Mouse (Mus musculus): ENCODE results near the gene Tmtc1. TPM values are rescaled to one million over a fixed set of nuclear protein-coding genes. Genes with fewer than 3 reads are reported as not detected.

Gene Tmtc1
- polyA plus RNA-seq, 1 experiment from 2014 or later: 0.93 TPM

GRCm38 (mm10) chr6:148363162-148363561 lies 81.0 kb downstream of the Tmtc1 start:
- Histone ChIP-seq H3K4me3 (ENCODE audit: low read depth, low read length) (no peak overlapping the region), H3K27me3 (ENCODE audit: control insufficient read depth, insufficient read depth, low read length) (no peaks in the 10 kb centered on the region), H3K4me1 (replicated peaks; ENCODE audit: control insufficient read depth, insufficient read depth) (no peaks in the 10 kb centered on the region), H3K36me3 (ENCODE audit: control insufficient read depth, insufficient read depth, low read length) (no peaks in the 10 kb centered on the region), H3K27ac (replicated peaks) (no peak overlapping the region), H3K9ac (ENCODE audit: low read length) (no peak overlapping the region), H3K9me3 (ENCODE audit: control insufficient read depth, low read length) (no peaks in the 10 kb centered on the region), H3K4me2 (replicated peaks; ENCODE audit: low read depth) (no peak overlapping the region)
- TF ChIP-seq EP300 (optimal IDR thresholded peaks at IDR 0.05) (no peak), CTCF (IDR thresholded peaks at IDR 0.05; ENCODE audit: low read depth) (no peak)
- ATAC-seq (ENCODE audit: low FRiP score, low TSS enrichment): no peak
- no peak for DNase-seq (ENCODE audit: low spot score)
- WGBS: 81% methylated on average over 1 of the region's 1 CpGs

GRCm38 (mm10) chr6:148362475-148362874 lies 81.7 kb downstream of the Tmtc1 start:
- H3K4me3 ChIP-seq (ENCODE audit: low read depth, low read length): no peak overlapping the region
- no peak for DNase-seq (ENCODE audit: low spot score)

GRCm38 (mm10) chr6:148359348-148359905 lies 84.8 kb downstream of the Tmtc1 start:
- no peak overlapping the region for H3K4me2 ChIP-seq (replicated peaks; ENCODE audit: low read depth)
- no peaks in the 10 kb centered on the region for H3K4me1 ChIP-seq (replicated peaks; ENCODE audit: control insufficient read depth, insufficient read depth)
- no peak overlapping the region for H3K9ac ChIP-seq (ENCODE audit: low read length)
- H3K27me3 ChIP-seq (ENCODE audit: control insufficient read depth, insufficient read depth, low read length): no peaks in the 10 kb centered on the region
- no peak for TF ChIP-seq CTCF (IDR thresholded peaks at IDR 0.05; ENCODE audit: low read depth)
- TF ChIP-seq EP300 (optimal IDR thresholded peaks at IDR 0.05): no peak
- DNase-seq (ENCODE audit: low spot score) (no peak), ATAC-seq (ENCODE audit: low FRiP score, low TSS enrichment) (no peak)
- no peak overlapping the region for H3K4me3 ChIP-seq (ENCODE audit: low read depth, low read length)
- 79% methylated on average over 7 of the region's 7 CpGs for WGBS
- H3K36me3 ChIP-seq (ENCODE audit: control insufficient read depth, insufficient read depth, low read length): no peaks in the 10 kb centered on the region
- no peak overlapping the region for H3K27ac ChIP-seq (replicated peaks)
- no peaks in the 10 kb centered on the region for H3K9me3 ChIP-seq (ENCODE audit: control insufficient read depth, low read length)

More at GRCm38 (mm10) chr6:148362475-148362874, 81.7 kb downstream of the Tmtc1 start:
- no peak for TF ChIP-seq CTCF (IDR thresholded peaks at IDR 0.05; ENCODE audit: low read depth)
- TF ChIP-seq EP300 (optimal IDR thresholded peaks at IDR 0.05): no peak
- ATAC-seq (ENCODE audit: low FRiP score, low TSS enrichment): no peak
- H3K9me3 ChIP-seq (ENCODE audit: control insufficient read depth, low read length): no peaks in the 10 kb centered on the region
- no peaks in the 10 kb centered on the region for H3K27me3 ChIP-seq (ENCODE audit: control insufficient read depth, insufficient read depth, low read length)
- H3K27ac ChIP-seq (replicated peaks): no peak overlapping the region
- no peaks in the 10 kb centered on the region for H3K36me3 ChIP-seq (ENCODE audit: control insufficient read depth, insufficient read depth, low read length)
- 60% methylated on average over 3 of the region's 3 CpGs for WGBS
- no peaks in the 10 kb centered on the region for H3K4me1 ChIP-seq (replicated peaks; ENCODE audit: control insufficient read depth, insufficient read depth)
- no peak overlapping the region for H3K9ac ChIP-seq (ENCODE audit: low read length)
- H3K4me2 ChIP-seq (replicated peaks; ENCODE audit: low read depth): no peak overlapping the region

- no peak overlapping the region for H3K27ac ChIP-seq (replicated peaks)
- H3K9ac ChIP-seq (ENCODE audit: low read length): no peak overlapping the region
- H3K27me3 ChIP-seq (ENCODE audit: control insufficient read depth, insufficient read depth, low read length): no peaks in the 10 kb centered on the region
- H3K4me2 ChIP-seq (replicated peaks; ENCODE audit: low read depth): no peak overlapping the region
- ATAC-seq (ENCODE audit: low FRiP score, low TSS enrichment): no peak
- no peak for DNase-seq (ENCODE audit: low spot score)
- TF ChIP-seq EP300 (optimal IDR thresholded peaks at IDR 0.05): no peak
- no peak for TF ChIP-seq CTCF (IDR thresholded peaks at IDR 0.05; ENCODE audit: low read depth)
- H3K4me1 ChIP-seq (replicated peaks; ENCODE audit: control insufficient read depth, insufficient read depth): no peaks in the 10 kb centered on the region
- 67% methylated on average over 8 of the region's 12 CpGs for WGBS
- H3K9me3 ChIP-seq (ENCODE audit: control insufficient read depth, low read length): no peaks in the 10 kb centered on the region
- H3K4me3 ChIP-seq (ENCODE audit: low read depth, low read length): no peak overlapping the region
- H3K36me3 ChIP-seq (ENCODE audit: control insufficient read depth, insufficient read depth, low read length): no peaks in the 10 kb centered on the region
Measured at GRCm38 (mm10) chr6:148358580-148359246, 85.5 kb downstream of the Tmtc1 start.

GRCm38 (mm10) chr6:148356141-148356540 lies 88.0 kb downstream of the Tmtc1 start:
- DNase-seq (ENCODE audit: low spot score): no peak
- no peak for ATAC-seq (ENCODE audit: low FRiP score, low TSS enrichment)
- TF ChIP-seq CTCF (IDR thresholded peaks at IDR 0.05; ENCODE audit: low read depth): no peak
- no peak for TF ChIP-seq EP300 (optimal IDR thresholded peaks at IDR 0.05)
- Histone ChIP-seq H3K9ac (ENCODE audit: low read length) (no peak overlapping the region), H3K4me1 (replicated peaks; ENCODE audit: control insufficient read depth, insufficient read depth) (no peaks in the 10 kb centered on the region), H3K27ac (replicated peaks) (no peak overlapping the region), H3K4me3 (ENCODE audit: low read depth, low read length) (no peak overlapping the region), H3K9me3 (ENCODE audit: control insufficient read depth, low read length) (no peaks in the 10 kb centered on the region), H3K36me3 (ENCODE audit: control insufficient read depth, insufficient read depth, low read length) (no peaks in the 10 kb centered on the region), H3K27me3 (ENCODE audit: control insufficient read depth, insufficient read depth, low read length) (no peaks in the 10 kb centered on the region), H3K4me2 (replicated peaks; ENCODE audit: low read depth) (no peak overlapping the region)

Data from stomach, postnatal 0 days (tissue).